Mouse (Mus musculus): Measurements from ENCODE around the gene Armc8.

DNA sequence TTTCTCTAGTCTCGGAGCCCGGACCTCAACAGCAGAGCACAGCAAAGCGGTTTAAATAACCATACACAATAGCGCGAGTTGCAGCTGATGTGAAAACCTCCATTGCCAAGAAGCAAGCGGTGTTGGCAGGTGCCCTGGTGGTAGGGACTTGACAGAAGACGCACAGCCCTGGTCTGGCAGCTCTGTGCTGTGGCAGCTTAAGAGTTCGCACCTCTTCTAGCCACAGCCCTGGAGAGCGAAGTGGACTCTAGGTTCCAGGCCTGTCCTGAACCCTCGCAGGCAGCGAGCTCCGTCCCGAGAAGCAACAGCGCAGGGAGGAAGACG is 714 bp downstream of the Armc8 start:
- TF ChIP-seq CTCF (IDR thresholded peaks at IDR 0.05; ENCODE audit: control insufficient read depth, insufficient read depth, low read length) (no peak), POLR2A (IDR thresholded peaks at IDR 0.05; ENCODE audit: borderline replicate concordance, control insufficient read depth, low read depth, low read length) (no peak)

Data from bone marrow, adult 2 months (tissue).